Mouse (Mus musculus) hindbrain, postnatal 0 days (tissue): Measurements from ENCODE around the gene Wnt1. TPM values are rescaled to one million over a fixed set of nuclear protein-coding genes. Genes with fewer than 3 reads are reported as not detected.
"Not testable (repeated sequence)": the region's sequence is repeated elsewhere in the genome, so short reads cannot be mapped to it uniquely, and the experiment has no call there.

ENCODE experiments used
- ATAC-seq: fragments of 200-750 bp; cut with Nextera tagmentation; 2 replicates; pipeline ENCODE4 v1.8.0; 2017; ENCODE audit warnings: mild to moderate bottlenecking, moderate TSS enrichment, moderate library complexity
- DNase-seq: peaks from one replicate; pipeline ENCODE4 v3.0.0-alpha.2; 2015; ENCODE audit warnings: low spot score
- H3K27ac ChIP-seq: fragments of 300-500 bp; sonication (generic); 2 replicates; pipeline ENCODE4 v1.5.1; 2014; ENCODE audit warnings: mild to moderate bottlenecking
- H3K27me3 ChIP-seq: fragments of 300-500 bp; sonication (generic); 2 replicates; pipeline ENCODE4 v1.6.1; 2014; ENCODE audit warnings: low read length, mixed read lengths; ENCODE audit not compliant: insufficient read depth
- H3K36me3 ChIP-seq: fragments of 300-500 bp; sonication (generic); 2 replicates; pipeline ENCODE4 v1.6.1; 2014; ENCODE audit warnings: low read length, mixed read lengths; ENCODE audit not compliant: insufficient read depth
- H3K4me1 ChIP-seq: fragments of 300-500 bp; sonication (generic); 2 replicates; pipeline ENCODE4 v1.6.1; 2014; ENCODE audit warnings: antibody characterized with exemption, low read length, mixed read lengths; ENCODE audit not compliant: insufficient read depth
- H3K4me2 ChIP-seq: fragments of 300-500 bp; sonication (generic); 2 replicates; pipeline ENCODE4 v1.6.1; 2014; ENCODE audit warnings: low read depth, mild to moderate bottlenecking, low read length, moderate library complexity, mixed read lengths
- H3K4me3 ChIP-seq: fragments of 300-500 bp; sonication (generic); 2 replicates; pipeline ENCODE4 v1.5.1; 2014; ENCODE audit warnings: low read length
- H3K9ac ChIP-seq: fragments of 300-500 bp; sonication (generic); replicated peaks from 2 replicates; pipeline ENCODE4 v1.6.1; 2014; ENCODE audit warnings: mild to moderate bottlenecking, low read length, moderate library complexity, mixed read lengths
- H3K9me3 ChIP-seq: fragments of 300-500 bp; sonication (generic); 2 replicates; pipeline ENCODE4 v1.6.1; 2016; ENCODE audit warnings: low read length, mixed read lengths
- CTCF ChIP-seq: IDR thresholded peaks from 2 replicates; pipeline ENCODE4 v1.5.1; 2016; ENCODE audit warnings: antibody characterized with exemption, control low read depth, low read depth
- WGBS: fragments of 180-500 bp; shearing (Covaris S2); extraction: QIAGEN DNeasy Blood & Tissue Kit; methylation state at CpG from one replicate; pipeline ENCODE4 v1.1.7; 2014; 5-methylcytosine and 5-hydroxymethylcytosine counted together
- polyA plus RNA-seq: library from polyadenylated mRNA; unstranded; fragments of >200 nt; fragmentation: Nextera tagmentation; extraction: Ambion mirVana; gene quantifications from 2 replicates; pipeline ENCODE4 v1.2.1, GENCODE M21; 2015
- total RNA-seq: library from RNA; depleted of rRNA; stranded (reverse); fragments of >200 nt; gene quantifications from 2 replicates; pipeline ENCODE4 v1.2.3, GENCODE M21; 2014; rRNA removed

The Wnt1 gene
- total RNA-seq = 0.05 TPM in 1 of 2 replicates, not detected in the other
- polyA plus RNA-seq = 0.52 and 0.59 TPM in 2 replicates

GRCm38 (mm10) chr15:98789661-98790535 lies at the start of gene Wnt1:
TSS of gene Wnt1 (plus strand) at chr15:98789857.
- Histone ChIP-seq H3K27ac (no peak within 1 kb of the TSS), H3K4me1 (0 out of 2 replicates have a peak, but pooled peaks cover 7% of the 10 kb centered on the region), H3K4me2 (peak within 1 kb of the TSS; percentile 16; the same call in 1 of the 2 replicates), H3K36me3 (no peaks in the 10 kb centered on the region), H3K4me3 (peak within 1 kb of the TSS; percentile 18), H3K27me3 (peaks cover 65% of the 10 kb centered on the region), H3K9me3 (no peaks in the 10 kb centered on the region), H3K9ac (no peak within 1 kb of the TSS)
- TF ChIP-seq CTCF = peak; percentile 64; the same call in 1 of the 2 replicates
- WGBS = 1% methylated on average over 42 of the region's 51 CpGs
- DNase-seq (peak; percentile 35), ATAC-seq (no peak)

- no peak overlapping the region for H3K9ac ChIP-seq
- no peaks in the 10 kb centered on the region for H3K4me1 ChIP-seq
- no peak for TF ChIP-seq CTCF
- no peaks in the 10 kb centered on the region for H3K27me3 ChIP-seq
- no peak overlapping the region for H3K4me2 ChIP-seq
- H3K9me3 ChIP-seq = no peaks in the 10 kb centered on the region
- no peak for ATAC-seq
- 84% methylated on average over 8 of the region's 8 CpGs for WGBS
- no peak for DNase-seq
- H3K36me3 ChIP-seq = peaks cover 40% of the 10 kb centered on the region
- H3K27ac ChIP-seq = no peak overlapping the region
- no peak overlapping the region for H3K4me3 ChIP-seq
Observed at GRCm38 (mm10) chr15:98740219-98740618, 49.4 kb upstream of the Wnt1 start.

GRCm38 (mm10) chr15:98742766-98743428 lies 46.8 kb upstream of the Wnt1 start:
- Histone ChIP-seq H3K27ac (no peak overlapping the region), H3K27me3 (no peaks in the 10 kb centered on the region), H3K36me3 (peaks cover 25% of the 10 kb centered on the region), H3K4me1 (no peaks in the 10 kb centered on the region), H3K4me2 (no peak overlapping the region), H3K9me3 (no peaks in the 10 kb centered on the region), H3K4me3 (no peak overlapping the region), H3K9ac (no peak overlapping the region)
- no peak for TF ChIP-seq CTCF
- DNase-seq = no peak
- ATAC-seq = no peak
- WGBS = 81% methylated on average over 8 of the region's 8 CpGs

- not testable (repeated sequence) for H3K4me2 ChIP-seq, H3K9ac ChIP-seq, DNase-seq, H3K27ac ChIP-seq, ATAC-seq, H3K4me3 ChIP-seq, H3K27me3 ChIP-seq, H3K9me3 ChIP-seq, H3K4me1 ChIP-seq
- WGBS = 93% methylated on average over 3 of the region's 3 CpGs
- H3K36me3 ChIP-seq = peaks cover 21% of the 10 kb centered on the region
Observed at GRCm38 (mm10) chr15:98743863-98744262, 45.8 kb upstream of the Wnt1 start.

DNA sequence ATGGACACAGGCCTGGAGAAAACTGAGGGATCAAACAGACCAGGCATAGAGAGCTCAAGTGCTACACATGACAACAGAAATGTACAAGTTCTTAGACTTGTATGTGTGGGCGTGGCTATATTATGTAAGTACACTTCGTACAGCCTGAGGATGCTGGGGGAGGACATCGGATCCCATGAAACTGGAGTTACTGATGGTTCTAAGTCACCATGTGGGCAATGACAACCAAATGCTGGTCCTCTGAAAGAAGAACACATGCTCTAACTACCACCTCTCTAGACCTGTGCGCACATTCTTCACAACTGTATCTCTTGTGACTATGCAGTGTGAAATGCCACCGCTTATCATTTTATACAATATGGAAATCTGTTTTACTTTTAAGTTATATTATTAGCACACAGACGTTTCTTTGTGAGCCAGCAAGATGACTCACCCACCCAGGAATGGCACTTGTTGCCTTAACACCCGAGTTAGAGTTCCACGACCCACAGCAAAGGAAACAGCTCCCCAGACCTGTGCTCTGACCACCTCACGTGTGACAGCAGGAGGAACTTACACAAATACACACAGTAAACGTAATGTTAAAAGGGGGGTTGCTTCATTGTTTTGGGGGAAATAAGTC lies 43.2 kb upstream of the Wnt1 start:
- no peak for TF ChIP-seq CTCF
- no peak overlapping the region for H3K9ac ChIP-seq
- peaks cover 4% of the 10 kb centered on the region; the same call in 1 of the 2 replicates for H3K36me3 ChIP-seq
- H3K4me2 ChIP-seq = no peak overlapping the region
- no peaks in the 10 kb centered on the region for H3K4me1 ChIP-seq
- H3K9me3 ChIP-seq = no peaks in the 10 kb centered on the region
- H3K4me3 ChIP-seq = no peak overlapping the region
- no peak overlapping the region for H3K27ac ChIP-seq
- DNase-seq (no peak), ATAC-seq (no peak)
- no peaks in the 10 kb centered on the region for H3K27me3 ChIP-seq
- WGBS = 85% methylated on average over 10 of the region's 10 CpGs

GRCm38 (mm10) chr15:98747296-98747695 lies 42.4 kb upstream of the Wnt1 start:
- no peak overlapping the region for H3K4me3 ChIP-seq

More at GRCm38 (mm10) chr15:98747296-98747695, 42.4 kb upstream of the Wnt1 start:
- DNase-seq (no peak), ATAC-seq (no peak)
- Histone ChIP-seq H3K4me2 (no peak overlapping the region), H3K9ac (no peak overlapping the region), H3K27me3 (no peaks in the 10 kb centered on the region), H3K36me3 (peaks cover 4% of the 10 kb centered on the region; the same call in 1 of the 2 replicates), H3K9me3 (no peaks in the 10 kb centered on the region), H3K27ac (no peak overlapping the region), H3K4me1 (no peaks in the 10 kb centered on the region)
- 88% methylated on average over 6 of the region's 6 CpGs for WGBS
- no peak for TF ChIP-seq CTCF
